In the genomic region with DNA sequence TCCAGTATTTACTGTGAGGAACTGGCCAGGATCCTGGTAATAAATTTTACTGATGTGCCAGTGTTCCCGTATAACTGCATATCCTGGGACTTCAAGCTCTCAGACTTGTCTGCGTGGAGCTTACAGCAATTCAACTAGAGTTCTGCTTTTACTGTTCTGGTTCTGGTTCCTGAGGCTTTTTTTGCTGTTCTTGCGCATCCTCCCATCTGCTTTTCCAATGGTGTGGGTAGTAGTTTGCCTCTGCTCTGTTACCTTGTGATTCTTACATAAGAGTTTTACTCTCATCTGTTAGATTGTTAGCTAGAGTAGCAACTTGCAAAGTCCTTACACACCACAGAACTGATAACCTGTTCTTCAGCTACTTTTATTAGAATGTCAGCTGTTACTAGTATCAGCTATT, we compare ENCODE assay signal across 17 mouse cellular contexts.
"Had no signal": no experiment of that assay in that cellular context is flagged by ENCODE, and none has a peak within 500 bp of the region (broad histone marks: within the 10 kb centered on the region; RNA-seq: fewer than 3 reads in every experiment).

No protein-coding gene starts in this region.

- ATAC-seq: inflammation-experienced regulatory T-cells, adult 6 months; intestine, postnatal 0 days; liver, postnatal 0 days; midbrain, embryonic 15.5 days had no signal

- H3K9me3 ChIP-seq: kidney, embryonic 15.5 days; limb, embryonic 12.5 days; liver, embryonic 13.5 days; lung, embryonic 15.5 days; megakaryocyte, embryonic 14.5 days; midbrain, embryonic 15.5 days; neural tube, embryonic 12.5 days had no signal

- H3K4me2 ChIP-seq: kidney, embryonic 15.5 days; limb, embryonic 12.5 days; liver, embryonic 13.5 days; lung, embryonic 15.5 days; midbrain, embryonic 11.5 days; midbrain, embryonic 15.5 days; neural tube, embryonic 12.5 days had no signal

- H3K9ac ChIP-seq: kidney, embryonic 15.5 days; limb, embryonic 12.5 days; liver, embryonic 13.5 days; liver, postnatal 0 days; lung, embryonic 15.5 days; midbrain, embryonic 15.5 days; neural tube, embryonic 12.5 days had no signal

- H3K27ac ChIP-seq: kidney, embryonic 15.5 days; limb, embryonic 12.5 days; liver, embryonic 13.5 days; lung, embryonic 15.5 days; macrophage; midbrain, embryonic 15.5 days; neural tube, embryonic 12.5 days; stomach, postnatal 0 days had no signal

- DNase-seq: liver; liver, embryonic 13.5 days; liver, postnatal 0 days; lung, postnatal 14 days; thymus, adult 18-20 months; thymus, postnatal 14 days had no signal

- H3K4me3 ChIP-seq: kidney, embryonic 15.5 days; limb, embryonic 12.5 days; liver, embryonic 13.5 days; lung, embryonic 15.5 days; megakaryocyte, embryonic 14.5 days; midbrain, embryonic 15.5 days; neural tube, embryonic 12.5 days had no signal

- H3K4me1 ChIP-seq: kidney, embryonic 15.5 days; limb, embryonic 12.5 days; liver, embryonic 13.5 days; lung, embryonic 15.5 days; megakaryocyte, embryonic 14.5 days; midbrain, embryonic 15.5 days; neural tube, embryonic 12.5 days had no signal

- H3K27me3 ChIP-seq: kidney, embryonic 15.5 days; limb, embryonic 12.5 days; liver, embryonic 13.5 days; lung, embryonic 15.5 days; megakaryocyte, embryonic 14.5 days; midbrain, embryonic 15.5 days; neural tube, embryonic 12.5 days had no signal
